Mouse (Mus musculus) myocyte (in vitro differentiated cells): ENCODE data around the gene Tnfrsf13b.

Experiments
- MAX ChIP-seq: IDR thresholded peaks from one replicate; pipeline ENCODE4 v1.6.1; 2011; ENCODE audit warnings: low read depth, mild to moderate bottlenecking, control low read depth
- POLR2A ChIP-seq: IDR thresholded peaks from one replicate; pipeline ENCODE4 v1.6.1; 2011; ENCODE audit warnings: low read depth, mild to moderate bottlenecking, control low read depth, moderate library complexity; ENCODE audit not compliant: insufficient read length
- TCF3 ChIP-seq: IDR thresholded peaks from one replicate; pipeline ENCODE4 v1.6.1; 2011; ENCODE audit warnings: low read depth, control low read depth; ENCODE audit not compliant: insufficient read length
- USF1 ChIP-seq: IDR thresholded peaks from one replicate; pipeline ENCODE4 v1.6.1; 2011; ENCODE audit warnings: low read depth, mild to moderate bottlenecking, control low read depth, moderate library complexity

DNA sequence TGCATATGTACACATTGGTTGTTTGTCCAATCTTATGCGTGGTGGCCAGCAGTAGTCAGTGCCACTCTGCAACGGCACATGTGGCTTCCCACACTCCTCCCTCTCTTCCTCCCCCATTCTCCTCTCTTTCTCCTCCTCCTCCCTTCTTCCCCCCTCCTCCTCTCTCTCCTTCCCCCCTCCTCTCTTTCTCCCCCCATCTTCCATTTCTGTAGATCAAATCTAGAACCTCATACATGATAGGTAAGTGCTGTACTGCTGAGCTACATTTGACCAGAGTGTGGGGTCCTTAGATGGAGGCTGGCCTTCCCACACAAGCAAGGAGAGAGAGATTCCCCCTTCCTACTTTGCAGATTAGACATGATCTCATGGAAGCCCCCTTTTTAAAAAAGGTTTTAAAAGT is 66.2 kb downstream of the Tnfrsf13b start:
- no peak for TF ChIP-seq POLR2A
- TF ChIP-seq USF1: no peak
- TF ChIP-seq MAX: no peak
- no peak for TF ChIP-seq TCF3
